Mouse (Mus musculus) neural tube, embryonic 13.5 days (tissue): ENCODE measurements around the gene Tmem81. TPM values are rescaled to one million over a fixed set of nuclear protein-coding genes. Genes with fewer than 3 reads are reported as not detected.
A peak's percentile ranks its signal among the peaks of the same experiment; 100 is the strongest.
"Not testable (repeated sequence)": the region's sequence is repeated elsewhere in the genome, so short reads cannot be mapped to it uniquely, and the experiment has no call there.

ENCODE experiments used
- ATAC-seq: fragments of 200-750 bp; cut with Nextera tagmentation; 2 replicates; pipeline ENCODE4 v1.8.0; 2017; ENCODE audit warnings: low read depth, mild to moderate bottlenecking, moderate TSS enrichment, moderate library complexity
- H3K27ac ChIP-seq: fragments of 300-500 bp; sonication (generic); replicated peaks from 2 replicates; pipeline ENCODE4 v1.5.1; 2015; ENCODE audit warnings: moderate library complexity, mild to moderate bottlenecking, inconsistent platforms
- H3K27me3 ChIP-seq: fragments of 300-500 bp; sonication (generic); 2 replicates; pipeline ENCODE4 v1.6.1; 2015; ENCODE audit warnings: mild to moderate bottlenecking, inconsistent platforms
- H3K36me3 ChIP-seq: fragments of 300-500 bp; sonication (generic); 2 replicates; pipeline ENCODE4 v1.6.1; 2015; ENCODE audit warnings: mild to moderate bottlenecking, inconsistent platforms
- H3K4me1 ChIP-seq: fragments of 300-500 bp; sonication (generic); replicated peaks from 2 replicates; pipeline ENCODE4 v1.6.1; 2015; ENCODE audit warnings: inconsistent platforms
- H3K4me2 ChIP-seq: fragments of 300-500 bp; sonication (generic); 2 replicates; pipeline ENCODE4 v1.6.1; 2015; ENCODE audit warnings: inconsistent platforms, mild to moderate bottlenecking, moderate library complexity
- H3K4me3 ChIP-seq: fragments of 300-500 bp; sonication (generic); 2 replicates; pipeline ENCODE4 v1.5.1; 2015; ENCODE audit warnings: mild to moderate bottlenecking, inconsistent platforms
- H3K9ac ChIP-seq: fragments of 300-500 bp; sonication (generic); 2 replicates; pipeline ENCODE4 v1.6.1; 2015; ENCODE audit warnings: moderate library complexity, mild to moderate bottlenecking, inconsistent platforms
- H3K9me3 ChIP-seq: fragments of 300-500 bp; sonication (generic); 2 replicates; pipeline ENCODE4 v1.6.1; 2016; ENCODE audit warnings: inconsistent platforms
- WGBS: fragments of 180-500 bp; shearing (Covaris S2); methylation state at CpG from one replicate; pipeline ENCODE4 v1.1.7; 2015; 5-methylcytosine and 5-hydroxymethylcytosine counted together
- polyA plus RNA-seq: library from polyadenylated mRNA; unstranded; fragments of >200 nt; fragmentation: Nextera tagmentation; extraction: Ambion mirVana; gene quantifications from 2 replicates; pipeline ENCODE4 v1.2.1, GENCODE M21; 2015

The Tmem81 gene
- polyA plus RNA-seq, result 1.0 and 1.1 TPM in 2 replicates

GRCm38 (mm10) chr1:132506058-132506457 lies at the start of gene Tmem81:
TSS of gene Tmem81 (plus strand) at chr1:132506230.
- ATAC-seq, result no peak
- H3K36me3 ChIP-seq, result peaks cover 69% of the 10 kb centered on the region
- H3K4me1 ChIP-seq, result peaks cover 5% of the 10 kb centered on the region; the same call in 1 of the 2 replicates
- no peaks in the 10 kb centered on the region for H3K9me3 ChIP-seq
- H3K27me3 ChIP-seq, result no peaks in the 10 kb centered on the region
- no peak within 1 kb of the TSS; the same call in 1 of the 2 replicates for H3K27ac ChIP-seq
- no peak within 1 kb of the TSS for H3K9ac ChIP-seq
- H3K4me2 ChIP-seq, result no peak within 1 kb of the TSS
- WGBS, result 82% methylated on average over 7 of the region's 7 CpGs
- no peak within 1 kb of the TSS for H3K4me3 ChIP-seq

GRCm38 (mm10) chr1:132464651-132465050 lies 41.4 kb upstream of the Tmem81 start:
- no peaks in the 10 kb centered on the region for H3K9me3 ChIP-seq
- no peaks in the 10 kb centered on the region for H3K27me3 ChIP-seq
- H3K36me3 ChIP-seq, result peaks cover 60% of the 10 kb centered on the region
- WGBS, result 87% methylated on average over 5 of the region's 5 CpGs
- no peak for ATAC-seq
- H3K27ac ChIP-seq, result no peak overlapping the region
- no peak overlapping the region for H3K4me3 ChIP-seq
- no peaks in the 10 kb centered on the region for H3K4me1 ChIP-seq
- no peak overlapping the region for H3K4me2 ChIP-seq
- no peak overlapping the region for H3K9ac ChIP-seq

GRCm38 (mm10) chr1:132468926-132469325 lies 37.1 kb upstream of the Tmem81 start:
- Histone ChIP-seq H3K4me2 (no peak overlapping the region), H3K27ac (no peak overlapping the region), H3K4me1 (no peaks in the 10 kb centered on the region), H3K36me3 (peaks cover 30% of the 10 kb centered on the region), H3K9ac (no peak overlapping the region), H3K4me3 (no peak overlapping the region), H3K9me3 (no peaks in the 10 kb centered on the region), H3K27me3 (no peaks in the 10 kb centered on the region)
- no peak for ATAC-seq

- ATAC-seq, result no peak
- Histone ChIP-seq H3K36me3 (peaks cover 24% of the 10 kb centered on the region), H3K27me3 (no peaks in the 10 kb centered on the region), H3K9ac (no peak overlapping the region), H3K4me3 (no peak overlapping the region), H3K27ac (no peak overlapping the region), H3K4me2 (no peak overlapping the region), H3K4me1 (no peaks in the 10 kb centered on the region), H3K9me3 (no peaks in the 10 kb centered on the region)
- WGBS, result 94% methylated on average over 7 of the region's 7 CpGs
Observed at GRCm38 (mm10) chr1:132469519-132469918, 36.5 kb upstream of the Tmem81 start.

GRCm38 (mm10) chr1:132470031-132470430 lies 36.0 kb upstream of the Tmem81 start:
- not testable (repeated sequence) for ATAC-seq, H3K27ac ChIP-seq

GRCm38 (mm10) chr1:132471032-132471431 lies 35.0 kb upstream of the Tmem81 start:
- no peak for ATAC-seq
- H3K4me1 ChIP-seq, result peaks cover 7% of the 10 kb centered on the region
- H3K4me2 ChIP-seq, result no peak overlapping the region
- WGBS, result 95% methylated on average over 2 of the region's 2 CpGs
- no peak overlapping the region for H3K4me3 ChIP-seq
- no peak overlapping the region for H3K27ac ChIP-seq
- H3K9ac ChIP-seq, result no peak overlapping the region
- H3K36me3 ChIP-seq, result peaks cover 10% of the 10 kb centered on the region
- H3K27me3 ChIP-seq, result no peaks in the 10 kb centered on the region
- no peaks in the 10 kb centered on the region for H3K9me3 ChIP-seq

More at GRCm38 (mm10) chr1:132470031-132470430, 36.0 kb upstream of the Tmem81 start:
- H3K4me1 ChIP-seq, H3K9ac ChIP-seq, H3K4me2 ChIP-seq, H3K4me3 ChIP-seq, H3K9me3 ChIP-seq, H3K27me3 ChIP-seq: not testable (repeated sequence)
- WGBS, result 94% methylated on average over 1 of the region's 1 CpGs
- peaks cover 19% of the 10 kb centered on the region for H3K36me3 ChIP-seq

GRCm38 (mm10) chr1:132471499-132471898 lies 34.5 kb upstream of the Tmem81 start:
- Histone ChIP-seq H3K27ac (no peak overlapping the region), H3K9ac (no peak overlapping the region), H3K27me3 (no peaks in the 10 kb centered on the region), H3K9me3 (no peaks in the 10 kb centered on the region), H3K36me3 (peaks cover 7% of the 10 kb centered on the region), H3K4me1 (peaks cover 12% of the 10 kb centered on the region), H3K4me2 (no peak overlapping the region), H3K4me3 (no peak overlapping the region)
- 96% methylated on average over 5 of the region's 5 CpGs for WGBS
- no peak for ATAC-seq

GRCm38 (mm10) chr1:132472537-132472936 lies 33.5 kb upstream of the Tmem81 start:
- 63% methylated on average over 5 of the region's 5 CpGs for WGBS
- peaks cover 12% of the 10 kb centered on the region for H3K4me1 ChIP-seq
- no peak overlapping the region for H3K27ac ChIP-seq
- no peak for ATAC-seq
- H3K4me3 ChIP-seq, result no peak overlapping the region
- no peak overlapping the region for H3K4me2 ChIP-seq
- H3K9ac ChIP-seq, result no peak overlapping the region
- H3K36me3 ChIP-seq, result no peaks in the 10 kb centered on the region
- no peaks in the 10 kb centered on the region for H3K9me3 ChIP-seq
- no peaks in the 10 kb centered on the region for H3K27me3 ChIP-seq

- Histone ChIP-seq H3K4me3 (no peak overlapping the region), H3K27ac (no peak overlapping the region), H3K27me3 (no peaks in the 10 kb centered on the region), H3K4me1 (peaks cover 30% of the 10 kb centered on the region), H3K36me3 (no peaks in the 10 kb centered on the region), H3K4me2 (no peak overlapping the region), H3K9ac (no peak overlapping the region), H3K9me3 (no peaks in the 10 kb centered on the region)
- WGBS, result 93% methylated on average over 1 of the region's 1 CpGs
- ATAC-seq, result no peak
Observed at GRCm38 (mm10) chr1:132474496-132474895, 31.5 kb upstream of the Tmem81 start.

GRCm38 (mm10) chr1:132476575-132476927 lies 29.5 kb upstream of the Tmem81 start:
- no peaks in the 10 kb centered on the region for H3K36me3 ChIP-seq
- H3K9ac ChIP-seq, result peak overlapping the region; percentile 76
- H3K27me3 ChIP-seq, result no peaks in the 10 kb centered on the region
- peak overlapping the region; percentile 70 for H3K27ac ChIP-seq
- peak overlapping the region; percentile 82 for H3K4me2 ChIP-seq
- WGBS, result 5% methylated on average over 9 of the region's 9 CpGs
- no peaks in the 10 kb centered on the region for H3K9me3 ChIP-seq
- peak overlapping the region; percentile 55 for H3K4me3 ChIP-seq
- ATAC-seq, result peak; percentile 62
- peaks cover 39% of the 10 kb centered on the region for H3K4me1 ChIP-seq

- WGBS, result under 1% methylated on average over 43 of the region's 43 CpGs
- peak within 1 kb of the TSS; percentile 76 for H3K9ac ChIP-seq
- peak within 1 kb of the TSS; percentile 70 for H3K27ac ChIP-seq
- no peaks in the 10 kb centered on the region for H3K9me3 ChIP-seq
- no peaks in the 10 kb centered on the region for H3K27me3 ChIP-seq
- peaks cover 39% of the 10 kb centered on the region for H3K4me1 ChIP-seq
- peak; percentile 91 for ATAC-seq
- peak within 1 kb of the TSS; percentile 55 for H3K4me3 ChIP-seq
- H3K36me3 ChIP-seq, result no peaks in the 10 kb centered on the region
- peak within 1 kb of the TSS; percentile 82 for H3K4me2 ChIP-seq
Observed at GRCm38 (mm10) chr1:132476928-132477691, 28.9 kb upstream of the Tmem81 start, which contains the start of gene Rbbp5. TSS of gene Rbbp5 (plus strand) at chr1:132477365.

GRCm38 (mm10) chr1:132479438-132479837 lies 26.6 kb upstream of the Tmem81 start:
- ATAC-seq, result no peak
- Histone ChIP-seq H3K4me2 (no peak overlapping the region), H3K4me3 (no peak overlapping the region), H3K36me3 (no peaks in the 10 kb centered on the region), H3K9me3 (no peaks in the 10 kb centered on the region), H3K4me1 (peaks cover 39% of the 10 kb centered on the region), H3K27ac (no peak overlapping the region), H3K9ac (no peak overlapping the region), H3K27me3 (no peaks in the 10 kb centered on the region)
- 84% methylated on average over 1 of the region's 1 CpGs for WGBS

GRCm38 (mm10) chr1:132481619-132482018 lies 24.4 kb upstream of the Tmem81 start:
- Histone ChIP-seq H3K4me2 (no peak overlapping the region), H3K4me3 (no peak overlapping the region), H3K27ac (no peak overlapping the region), H3K9me3 (no peaks in the 10 kb centered on the region), H3K36me3 (peaks cover 7% of the 10 kb centered on the region; the same call in 1 of the 2 replicates), H3K4me1 (peaks cover 27% of the 10 kb centered on the region), H3K9ac (no peak overlapping the region), H3K27me3 (no peaks in the 10 kb centered on the region)
- no peak for ATAC-seq
- 88% methylated on average over 2 of the region's 2 CpGs for WGBS
